Mouse (Mus musculus) adrenal gland, adult 8-10 months (tissue): ENCODE measurements around the gene Haus4. TPM values are rescaled to one million over a fixed set of nuclear protein-coding genes. Genes with fewer than 3 reads are reported as not detected.

ENCODE experiments used
- DNase-seq: peaks from one replicate; pipeline ENCODE4 v3.0.0; 2022
- total RNA-seq, 4 experiments: library from RNA; stranded (reverse); gene quantifications; 2 replicates each; pipeline ENCODE4 v1.2.4; 2022

The Haus4 gene
- total RNA-seq, 4 experiments from 2014 or later, result 24.1 to 34.1 (median 29.4) TPM

GRCm38 (mm10) chr14:54494234-54494633 is 60.2 kb downstream of the Haus4 start:
- no peak for DNase-seq

- DNase-seq, result no peak
Observed at GRCm38 (mm10) chr14:54493236-54493635, 61.2 kb downstream of the Haus4 start.

GRCm38 (mm10) chr14:54492345-54493131 is 61.9 kb downstream of the Haus4 start:
- DNase-seq, result no peak

Other genes starting within 250 kb of the Haus4 start
- 100 to 1,000 TPM in 1 of 4 experiments, 10 to 100 TPM in 3; 88.8 to 106 (median 90.6) TPM for gene Oxa1l, start 193.8 kb downstream of the Haus4 start, total RNA-seq
- 1 to 10 TPM; 4.6 to 8.5 (median 6.4) TPM for gene Slc7a7, start 136.8 kb downstream of the Haus4 start, total RNA-seq
- gene Mrpl52, start 127.7 kb downstream of the Haus4 start, total RNA-seq, result 100 to 1,000 TPM; 179 to 219 (median 209) TPM
- gene Mmp14, start 123.0 kb downstream of the Haus4 start, total RNA-seq, result 10 to 100 TPM; 34.8 to 49.0 (median 44.5) TPM
- 100 to 1,000 TPM; 119 to 147 (median 137) TPM for gene Lrp10, start 90.5 kb downstream of the Haus4 start, total RNA-seq
- 1 to 10 TPM in 1 of 4 experiments, under 1 TPM in 3; 0.25 to 1.9 (median 0.45) TPM for gene Rem2, start 78.5 kb downstream of the Haus4 start, total RNA-seq
- 10 to 100 TPM; 48.4 to 53.6 (median 50.9) TPM for gene Prmt5, start 37.1 kb downstream of the Haus4 start, total RNA-seq
- 10 to 100 TPM; 23.7 to 41.6 (median 32.6) TPM for gene Ajuba, start 22.9 kb upstream of the Haus4 start, total RNA-seq
- gene 4931414P19Rik, start 51.4 kb upstream of the Haus4 start, total RNA-seq, result 1 to 10 TPM; 3.6 to 6.2 (median 5.0) TPM
- gene Psmb5, start 63.4 kb upstream of the Haus4 start, total RNA-seq, result 100 to 1,000 TPM; 254 to 479 (median 341) TPM
- gene Psmb11, start 66.8 kb upstream of the Haus4 start, total RNA-seq, result not detected
- not detected for gene Gm17606, start 86.3 kb upstream of the Haus4 start, total RNA-seq
- 1 to 10 TPM in 2 of 4 experiments, under 1 TPM in 2; 0.46 to 2.0 (median 1.3) TPM for gene Cdh24, start 86.7 kb upstream of the Haus4 start, total RNA-seq
- gene 1700123O20Rik, start 131.6 kb upstream of the Haus4 start, total RNA-seq, result 10 to 100 TPM; 34.2 to 43.9 (median 39.6) TPM
- 100 to 1,000 TPM; 140 to 305 (median 208) TPM for gene Acin1, start 132.3 kb upstream of the Haus4 start, total RNA-seq
- under 1 TPM in 2 of 4 experiments, not detected in 2; 0.19 to 0.59 TPM for gene Gm29776, start 144.2 kb upstream of the Haus4 start, total RNA-seq
- not detected for gene Cebpe, start 157.6 kb upstream of the Haus4 start, total RNA-seq
- gene Slc7a8, start 227.3 kb upstream of the Haus4 start, total RNA-seq, result 10 to 100 TPM; 26.6 to 51.8 (median 40.3) TPM